Mouse (Mus musculus) thymus, adult 2 months (tissue): Measurements from ENCODE around the gene Ereg. TPM values are rescaled to one million over a fixed set of nuclear protein-coding genes. Genes with fewer than 3 reads are reported as not detected.

ENCODE experiments used
- DNase-seq: peaks from one replicate; pipeline ENCODE4 v3.0.0; 2021
- H3K27ac ChIP-seq: fragments of 200-500 bp; 2 replicates; pipeline ENCODE4 v1.5.1; 2012; ENCODE audit warnings: low read length, control low read depth; ENCODE audit not compliant: control insufficient read depth, insufficient read depth
- H3K27me3 ChIP-seq: fragments of 200-500 bp; 2 replicates; pipeline ENCODE4 v1.6.1; 2012; ENCODE audit warnings: mild to moderate bottlenecking, low read length, moderate library complexity, mixed read lengths; ENCODE audit not compliant: control insufficient read depth, insufficient read depth
- H3K36me3 ChIP-seq: fragments of 200-500 bp; 2 replicates; pipeline ENCODE4 v1.6.1; 2012; ENCODE audit warnings: mild to moderate bottlenecking, low read length, moderate library complexity; ENCODE audit not compliant: control insufficient read depth, insufficient read depth
- H3K4me1 ChIP-seq: fragments of 200-500 bp; replicated peaks from 2 replicates; pipeline ENCODE4 v1.6.1; 2012; ENCODE audit warnings: low read length; ENCODE audit not compliant: control insufficient read depth, insufficient read depth
- H3K4me3 ChIP-seq: fragments of 200-500 bp; 2 replicates; pipeline ENCODE4 v1.5.1; 2012; ENCODE audit warnings: mild to moderate bottlenecking, low read length, control low read depth, moderate library complexity; ENCODE audit not compliant: control insufficient read depth, insufficient read depth
- CTCF ChIP-seq: fragments of 200-500 bp; IDR thresholded peaks from 2 replicates; pipeline ENCODE4 v1.5.1; 2012; ENCODE audit warnings: mild to moderate bottlenecking, control low read depth, low read length, moderate library complexity, borderline replicate concordance; ENCODE audit not compliant: control insufficient read depth, poor library complexity, insufficient read depth; ENCODE audit errors: extremely low read depth
- POLR2A ChIP-seq: fragments of 200-500 bp; IDR thresholded peaks from 2 replicates; pipeline ENCODE4 v1.6.1; 2012; ENCODE audit warnings: mild to moderate bottlenecking, low read length, control low read depth, moderate library complexity; ENCODE audit not compliant: control insufficient read depth, poor library complexity, insufficient read depth; ENCODE audit errors: extremely low read depth
- WGBS: fragments of 180-500 bp; shearing (Covaris S2); methylation state at CpG from one replicate; pipeline ENCODE4 v1.1.7; 2018; 5-methylcytosine and 5-hydroxymethylcytosine counted together
- polyA plus RNA-seq: library from polyadenylated mRNA; depleted of rRNA; stranded (reverse); fragments of >200 nt; gene quantifications from 2 replicates; pipeline ENCODE4 v1.2.3, GENCODE M21; 2012; rRNA removed

Gene Ereg
- polyA plus RNA-seq, result 0.01 and 0.03 TPM in 2 replicates

- no peaks in the 10 kb centered on the region; the same call in 1 of the 2 replicates for H3K27me3 ChIP-seq
- WGBS, result 7% methylated on average over 25 of the region's 25 CpGs
- H3K4me1 ChIP-seq, result no peaks in the 10 kb centered on the region
- H3K27ac ChIP-seq, result no peak within 1 kb of the TSS
- TF ChIP-seq CTCF (no peak), POLR2A (no peak)
- no peaks in the 10 kb centered on the region for H3K36me3 ChIP-seq
- DNase-seq, result no peak
- H3K4me3 ChIP-seq, result no peak within 1 kb of the TSS
Observed at GRCm38 (mm10) chr5:91074450-91074950, at the start of gene Ereg. Gene Ereg (plus strand): TSS chr5:91074622.

- no peaks in the 10 kb centered on the region for H3K27me3 ChIP-seq
- no peak within 1 kb of the TSS for H3K4me3 ChIP-seq
- H3K4me1 ChIP-seq, result no peaks in the 10 kb centered on the region
- TF ChIP-seq POLR2A (no peak), CTCF (no peak)
- H3K27ac ChIP-seq, result no peak within 1 kb of the TSS
- H3K36me3 ChIP-seq, result no peaks in the 10 kb centered on the region
- DNase-seq, result no peak
- WGBS, result 85% methylated on average over 6 of the region's 6 CpGs
Observed at GRCm38 (mm10) chr5:91027164-91027563, 47.3 kb upstream of the Ereg start, which contains the start of gene Epgn. Gene Epgn (plus strand): TSS chr5:91027464.

- Histone ChIP-seq H3K27me3 (no peaks in the 10 kb centered on the region), H3K4me1 (no peaks in the 10 kb centered on the region), H3K4me3 (no peak overlapping the region), H3K36me3 (no peaks in the 10 kb centered on the region), H3K27ac (no peak overlapping the region)
- no peak for DNase-seq
- WGBS, result 93% methylated on average over 1 of the region's 1 CpGs
- TF ChIP-seq POLR2A (no peak), CTCF (no peak)
Observed at GRCm38 (mm10) chr5:91027840-91028239, 46.6 kb upstream of the Ereg start.

- H3K27me3 ChIP-seq, result no peaks in the 10 kb centered on the region
- DNase-seq, result no peak
- TF ChIP-seq POLR2A (no peak), CTCF (no peak)
- no peaks in the 10 kb centered on the region for H3K4me1 ChIP-seq
- no peak overlapping the region for H3K27ac ChIP-seq
- 84% methylated on average over 2 of the region's 2 CpGs for WGBS
- H3K4me3 ChIP-seq, result no peak overlapping the region
- no peaks in the 10 kb centered on the region for H3K36me3 ChIP-seq
Observed at GRCm38 (mm10) chr5:91030629-91031028, 43.8 kb upstream of the Ereg start.

GRCm38 (mm10) chr5:91035341-91035740 lies 39.1 kb upstream of the Ereg start:
- no peak for DNase-seq
- H3K4me1 ChIP-seq, result no peaks in the 10 kb centered on the region
- 50% methylated on average over 2 of the region's 2 CpGs for WGBS
- H3K4me3 ChIP-seq, result no peak overlapping the region
- H3K27me3 ChIP-seq, result no peaks in the 10 kb centered on the region
- no peak for TF ChIP-seq POLR2A
- no peak for TF ChIP-seq CTCF
- no peak overlapping the region for H3K27ac ChIP-seq
- H3K36me3 ChIP-seq, result no peaks in the 10 kb centered on the region

GRCm38 (mm10) chr5:91036628-91037027 lies 37.8 kb upstream of the Ereg start:
- TF ChIP-seq POLR2A (no peak), CTCF (no peak)
- Histone ChIP-seq H3K4me1 (no peaks in the 10 kb centered on the region), H3K27me3 (no peaks in the 10 kb centered on the region), H3K4me3 (no peak overlapping the region), H3K27ac (no peak overlapping the region), H3K36me3 (no peaks in the 10 kb centered on the region)
- WGBS, result 91% methylated on average over 4 of the region's 4 CpGs
- no peak for DNase-seq

- Histone ChIP-seq H3K36me3 (no peaks in the 10 kb centered on the region), H3K4me3 (no peak overlapping the region), H3K4me1 (no peaks in the 10 kb centered on the region), H3K27ac (no peak overlapping the region), H3K27me3 (no peaks in the 10 kb centered on the region)
- no peak for TF ChIP-seq CTCF
- WGBS, result 79% methylated on average over 2 of the region's 2 CpGs
- no peak for DNase-seq
Observed at GRCm38 (mm10) chr5:91037756-91038155, 36.7 kb upstream of the Ereg start.

GRCm38 (mm10) chr5:91038547-91038946 lies 35.9 kb upstream of the Ereg start:
- TF ChIP-seq CTCF (no peak), POLR2A (no peak)
- Histone ChIP-seq H3K4me3 (no peak overlapping the region), H3K36me3 (no peaks in the 10 kb centered on the region), H3K4me1 (no peaks in the 10 kb centered on the region), H3K27me3 (no peaks in the 10 kb centered on the region), H3K27ac (no peak overlapping the region)
- 11% methylated on average over 2 of the region's 2 CpGs for WGBS
- no peak for DNase-seq
